Mouse (Mus musculus) neural tube, embryonic 12.5 days (tissue): ENCODE results near the gene Gm19426. TPM values are rescaled to one million over a fixed set of nuclear protein-coding genes. Genes with fewer than 3 reads are reported as not detected.
A peak's percentile ranks its signal among the peaks of the same experiment; 100 is the strongest.

Experiments
- ATAC-seq: fragments of 200-750 bp; cut with Nextera tagmentation; 2 replicates; pipeline ENCODE4 v1.8.0; 2017; ENCODE audit warnings: low read depth, mild to moderate bottlenecking, moderate TSS enrichment, moderate library complexity; ENCODE audit not compliant: low FRiP score
- H3K27ac ChIP-seq: fragments of 300-500 bp; sonication (generic); 2 replicates; pipeline ENCODE4 v1.5.1; 2016
- H3K27me3 ChIP-seq: fragments of 300-500 bp; sonication (generic); replicated peaks from 2 replicates; pipeline ENCODE4 v1.6.1; 2016; ENCODE audit warnings: mild to moderate bottlenecking
- H3K36me3 ChIP-seq: fragments of 300-500 bp; sonication (generic); 2 replicates; pipeline ENCODE4 v1.6.1; 2016; ENCODE audit warnings: mild to moderate bottlenecking
- H3K4me1 ChIP-seq: fragments of 300-500 bp; sonication (generic); 2 replicates; pipeline ENCODE4 v1.6.1; 2016
- H3K4me2 ChIP-seq: fragments of 300-500 bp; sonication (generic); replicated peaks from 2 replicates; pipeline ENCODE4 v1.6.1; 2016; ENCODE audit warnings: mild to moderate bottlenecking
- H3K4me3 ChIP-seq: fragments of 300-500 bp; sonication (generic); 2 replicates; pipeline ENCODE4 v1.5.1; 2016
- H3K9ac ChIP-seq: fragments of 300-500 bp; sonication (generic); 2 replicates; pipeline ENCODE4 v1.6.1; 2016; ENCODE audit warnings: mild to moderate bottlenecking
- H3K9me3 ChIP-seq: fragments of 300-500 bp; sonication (generic); 2 replicates; pipeline ENCODE4 v1.6.1; 2016; ENCODE audit warnings: mild to moderate bottlenecking
- WGBS: fragments of 180-500 bp; shearing (Covaris S2); methylation state at CpG from one replicate; pipeline ENCODE4 v1.1.7; 2016; 5-methylcytosine and 5-hydroxymethylcytosine counted together
- polyA plus RNA-seq: library from polyadenylated mRNA; unstranded; fragments of >200 nt; fragmentation: Nextera tagmentation; extraction: Ambion mirVana; gene quantifications from 2 replicates; pipeline ENCODE4 v1.2.1, GENCODE M21; 2016

Gene Gm19426
- 7.8 and 9.0 TPM in 2 replicates for polyA plus RNA-seq

DNA sequence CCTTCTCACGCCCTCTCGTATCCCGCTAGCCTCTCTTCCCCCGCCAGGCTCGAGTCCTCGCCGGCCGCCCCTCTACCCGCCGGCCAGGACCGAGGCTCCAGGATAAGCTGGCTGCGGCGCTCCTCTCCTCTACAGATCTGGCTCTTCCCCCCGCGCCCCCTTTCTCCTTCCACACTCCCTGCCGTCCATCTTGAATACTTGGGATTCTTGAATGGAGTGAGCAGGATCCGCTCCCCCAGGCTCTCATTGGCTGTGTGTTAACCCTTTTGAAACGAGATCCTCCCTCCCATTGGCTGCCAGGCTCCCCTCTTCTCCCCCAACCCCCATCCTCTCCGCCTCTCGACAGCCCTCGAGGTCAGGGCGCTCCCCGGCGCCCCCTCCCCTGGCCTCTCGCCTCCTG lies at the start of gene Gm19426:
Gm19426 (minus strand) TSS at position 95 of the 400 bp plus-strand sequence.
- WGBS, result 2% methylated on average over 25 of the region's 25 CpGs
- peak within 1 kb of the TSS; percentile 92 for H3K9ac ChIP-seq
- H3K27me3 ChIP-seq, result no peaks in the 10 kb centered on the region
- ATAC-seq, result peak; percentile 84
- H3K36me3 ChIP-seq, result peaks cover 12% of the 10 kb centered on the region; the same call in 1 of the 2 replicates
- H3K27ac ChIP-seq, result peak within 1 kb of the TSS; percentile 94
- peak within 1 kb of the TSS; percentile 74 for H3K4me2 ChIP-seq
- peak within 1 kb of the TSS; percentile 79 for H3K4me3 ChIP-seq
- no peaks in the 10 kb centered on the region for H3K9me3 ChIP-seq
- peaks cover 42% of the 10 kb centered on the region for H3K4me1 ChIP-seq

DNA sequence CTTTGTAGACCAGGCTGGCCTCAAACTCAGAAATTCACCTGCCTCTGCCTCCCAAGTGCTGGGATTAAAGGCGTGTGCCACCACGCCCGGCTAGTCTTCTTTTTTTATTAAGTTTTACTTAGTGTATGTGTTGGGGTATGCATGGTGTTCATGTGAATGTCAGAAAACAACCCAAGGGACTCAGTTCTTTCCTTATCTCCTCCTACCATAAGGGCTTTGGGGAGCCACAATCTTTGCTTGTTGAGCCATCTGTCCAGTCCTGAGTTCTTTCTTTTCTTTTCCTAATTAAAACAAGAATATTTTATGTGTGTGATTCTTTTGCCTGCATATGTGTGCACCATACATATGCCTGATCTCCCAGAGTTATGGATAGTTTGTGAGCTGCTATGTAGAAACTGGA lies 49.7 kb upstream of the Gm19426 start:
- no peak for ATAC-seq

GRCm38 (mm10) chr2:84792516-84792915 lies 49.1 kb upstream of the Gm19426 start:
- 88% methylated on average over 3 of the region's 3 CpGs for WGBS
- no peak for ATAC-seq
- no peak overlapping the region for H3K9ac ChIP-seq
- 0 out of 2 replicates have a peak, but pooled peaks cover 4% of the 10 kb centered on the region for H3K9me3 ChIP-seq
- H3K4me2 ChIP-seq, result no peak overlapping the region
- H3K4me1 ChIP-seq, result no peaks in the 10 kb centered on the region
- no peaks in the 10 kb centered on the region for H3K36me3 ChIP-seq
- H3K27me3 ChIP-seq, result no peaks in the 10 kb centered on the region
- no peak overlapping the region for H3K4me3 ChIP-seq
- no peak overlapping the region for H3K27ac ChIP-seq

More for the DNA sequence above, 49.7 kb upstream of the Gm19426 start:
- Histone ChIP-seq H3K36me3 (no peaks in the 10 kb centered on the region), H3K4me1 (no peaks in the 10 kb centered on the region; the same call in 1 of the 2 replicates), H3K4me3 (no peak overlapping the region), H3K4me2 (no peak overlapping the region), H3K27me3 (no peaks in the 10 kb centered on the region), H3K27ac (no peak overlapping the region), H3K9me3 (0 out of 2 replicates have a peak, but pooled peaks cover 4% of the 10 kb centered on the region), H3K9ac (no peak overlapping the region)
- WGBS, result 93% methylated on average over 3 of the region's 3 CpGs

- no peak overlapping the region for H3K4me2 ChIP-seq
Measured at GRCm38 (mm10) chr2:84790418-84790817, 47.0 kb upstream of the Gm19426 start.

GRCm38 (mm10) chr2:84788316-84788715 lies 44.9 kb upstream of the Gm19426 start:
- no peak overlapping the region for H3K4me2 ChIP-seq
- no peak overlapping the region for H3K27ac ChIP-seq
- no peaks in the 10 kb centered on the region for H3K36me3 ChIP-seq
- H3K27me3 ChIP-seq, result no peaks in the 10 kb centered on the region
- no peak overlapping the region for H3K4me3 ChIP-seq
- H3K4me1 ChIP-seq, result no peaks in the 10 kb centered on the region
- no peak overlapping the region for H3K9ac ChIP-seq
- no peak for ATAC-seq
- 79% methylated on average over 3 of the region's 3 CpGs for WGBS
- no peaks in the 10 kb centered on the region for H3K9me3 ChIP-seq

More at GRCm38 (mm10) chr2:84790418-84790817, 47.0 kb upstream of the Gm19426 start:
- H3K27me3 ChIP-seq, result no peaks in the 10 kb centered on the region
- no peak overlapping the region for H3K9ac ChIP-seq
- no peaks in the 10 kb centered on the region for H3K4me1 ChIP-seq
- no peak overlapping the region for H3K4me3 ChIP-seq
- 0 out of 2 replicates have a peak, but pooled peaks cover 4% of the 10 kb centered on the region for H3K9me3 ChIP-seq
- H3K27ac ChIP-seq, result no peak overlapping the region
- ATAC-seq, result no peak
- no peaks in the 10 kb centered on the region for H3K36me3 ChIP-seq
- 52% methylated on average over 9 of the region's 9 CpGs for WGBS

GRCm38 (mm10) chr2:84783840-84784566 lies 40.5 kb upstream of the Gm19426 start:
- Histone ChIP-seq H3K4me2 (no peak overlapping the region), H3K36me3 (no peaks in the 10 kb centered on the region), H3K4me3 (no peak overlapping the region), H3K9ac (no peak overlapping the region), H3K27ac (no peak overlapping the region), H3K4me1 (no peaks in the 10 kb centered on the region), H3K27me3 (no peaks in the 10 kb centered on the region), H3K9me3 (no peaks in the 10 kb centered on the region)
- ATAC-seq, result no peak
- WGBS, result 87% methylated on average over 3 of the region's 3 CpGs

DNA sequence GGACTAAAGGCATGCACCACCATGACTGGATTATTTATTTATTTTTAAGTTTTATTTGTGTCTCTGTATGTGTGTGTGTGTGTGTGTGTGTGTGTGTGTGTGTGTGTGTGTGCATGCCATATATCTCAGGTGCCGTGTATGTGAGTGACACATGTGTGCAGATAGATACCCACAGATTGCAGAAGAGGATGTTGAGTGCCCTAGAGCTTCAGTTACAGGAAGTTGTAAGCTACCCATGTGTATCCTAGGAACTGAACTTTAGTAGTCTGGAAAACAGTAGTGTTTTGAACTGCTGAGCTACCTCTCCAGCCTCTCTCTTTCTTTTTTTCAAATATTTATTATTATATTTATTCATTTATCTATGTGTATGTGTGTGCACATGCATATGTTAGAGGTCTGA lies 39.9 kb upstream of the Gm19426 start:
- no peak overlapping the region for H3K27ac ChIP-seq
- ATAC-seq, result no peak
- H3K36me3 ChIP-seq, result no peaks in the 10 kb centered on the region
- no peak overlapping the region for H3K4me3 ChIP-seq
- H3K9me3 ChIP-seq, result no peaks in the 10 kb centered on the region
- 85% methylated on average over 1 of the region's 1 CpGs for WGBS
- no peaks in the 10 kb centered on the region for H3K4me1 ChIP-seq
- H3K9ac ChIP-seq, result no peak overlapping the region
- no peak overlapping the region for H3K4me2 ChIP-seq
- H3K27me3 ChIP-seq, result no peaks in the 10 kb centered on the region

- no peak overlapping the region for H3K4me2 ChIP-seq
- H3K4me3 ChIP-seq, result no peak overlapping the region
- H3K27ac ChIP-seq, result no peak overlapping the region
- H3K9ac ChIP-seq, result no peak overlapping the region
- WGBS, result 71% methylated on average over 6 of the region's 6 CpGs
- H3K27me3 ChIP-seq, result no peaks in the 10 kb centered on the region
- no peaks in the 10 kb centered on the region for H3K36me3 ChIP-seq
- H3K9me3 ChIP-seq, result no peaks in the 10 kb centered on the region
- no peak for ATAC-seq
- peaks cover 6% of the 10 kb centered on the region for H3K4me1 ChIP-seq
Measured at GRCm38 (mm10) chr2:84779210-84779609, 35.8 kb upstream of the Gm19426 start.

- no peak for ATAC-seq
- no peaks in the 10 kb centered on the region for H3K9me3 ChIP-seq
- no peaks in the 10 kb centered on the region for H3K27me3 ChIP-seq
- no peak overlapping the region for H3K27ac ChIP-seq
- peaks cover 6% of the 10 kb centered on the region for H3K4me1 ChIP-seq
- 74% methylated on average over 3 of the region's 3 CpGs for WGBS
- no peaks in the 10 kb centered on the region for H3K36me3 ChIP-seq
- no peak overlapping the region for H3K4me3 ChIP-seq
- no peak overlapping the region for H3K9ac ChIP-seq
- no peak overlapping the region for H3K4me2 ChIP-seq
Measured at GRCm38 (mm10) chr2:84777706-84778105, 34.3 kb upstream of the Gm19426 start.

- ATAC-seq, result no peak
- Histone ChIP-seq H3K9me3 (no peaks in the 10 kb centered on the region), H3K27me3 (no peaks in the 10 kb centered on the region), H3K4me3 (no peak overlapping the region), H3K4me2 (no peak overlapping the region), H3K9ac (no peak overlapping the region), H3K27ac (no peak overlapping the region), H3K36me3 (no peaks in the 10 kb centered on the region), H3K4me1 (peaks cover 6% of the 10 kb centered on the region)
- 78% methylated on average over 6 of the region's 6 CpGs for WGBS
Measured at GRCm38 (mm10) chr2:84775665-84776064, 32.2 kb upstream of the Gm19426 start.

GRCm38 (mm10) chr2:84775241-84775640 lies 31.8 kb upstream of the Gm19426 start, which contains the start of gene Serping1:
Gene Serping1, minus strand, starts transcription at chr2:84775444.
- Histone ChIP-seq H3K4me1 (peaks cover 6% of the 10 kb centered on the region), H3K27ac (peak within 1 kb of the TSS; percentile 34), H3K36me3 (no peaks in the 10 kb centered on the region), H3K4me3 (peak within 1 kb of the TSS; percentile 28), H3K9me3 (no peaks in the 10 kb centered on the region), H3K27me3 (no peaks in the 10 kb centered on the region), H3K4me2 (peak within 1 kb of the TSS; percentile 59), H3K9ac (peak within 1 kb of the TSS; percentile 48; the same call in 1 of the 2 replicates)
- 56% methylated on average over 9 of the region's 9 CpGs for WGBS
- ATAC-seq, result peak; percentile 57

GRCm38 (mm10) chr2:84774751-84775150 lies 31.3 kb upstream of the Gm19426 start:
- ATAC-seq, result peak; percentile 95
- Histone ChIP-seq H3K36me3 (no peaks in the 10 kb centered on the region), H3K27me3 (no peaks in the 10 kb centered on the region), H3K9ac (peak overlapping the region; percentile 48; the same call in 1 of the 2 replicates), H3K4me1 (peaks cover 6% of the 10 kb centered on the region), H3K4me3 (peak overlapping the region; percentile 28), H3K4me2 (peak overlapping the region; percentile 59), H3K9me3 (no peaks in the 10 kb centered on the region), H3K27ac (peak overlapping the region; percentile 34)
- 1% methylated on average over 15 of the region's 15 CpGs for WGBS
